Mouse (Mus musculus) monocyte, adult 5-6 weeks (primary cell): ENCODE data around the gene R3hdm2. TPM values are rescaled to one million over a fixed set of nuclear protein-coding genes. Genes with fewer than 3 reads are reported as not detected.
A peak's percentile ranks its signal among the peaks of the same experiment; 100 is the strongest.

Experiments
- ATAC-seq: fragments of 153-309, 156-312 bp; replicated peaks from 2 replicates; pipeline ENCODE4 v1.8.0; 2017; ENCODE audit warnings: mild to moderate bottlenecking; ENCODE audit not compliant: low TSS enrichment, insufficient number of reproducible peaks, severe bottlenecking, poor library complexity, low FRiP score
- total RNA-seq: library from RNA; stranded (forward); fragments of 200-1000, 200-491, 200-594 nt; gene quantifications from 3 replicates; pipeline ENCODE4 v1.2.3, GENCODE M21; 2017

Gene R3hdm2
- total RNA-seq, 1 experiment from 2014 or later: 32.1 TPM

- no peak for ATAC-seq
Observed at GRCm38 (mm10) chr10:127351719-127352118, 28.4 kb upstream of the R3hdm2 start.

DNA sequence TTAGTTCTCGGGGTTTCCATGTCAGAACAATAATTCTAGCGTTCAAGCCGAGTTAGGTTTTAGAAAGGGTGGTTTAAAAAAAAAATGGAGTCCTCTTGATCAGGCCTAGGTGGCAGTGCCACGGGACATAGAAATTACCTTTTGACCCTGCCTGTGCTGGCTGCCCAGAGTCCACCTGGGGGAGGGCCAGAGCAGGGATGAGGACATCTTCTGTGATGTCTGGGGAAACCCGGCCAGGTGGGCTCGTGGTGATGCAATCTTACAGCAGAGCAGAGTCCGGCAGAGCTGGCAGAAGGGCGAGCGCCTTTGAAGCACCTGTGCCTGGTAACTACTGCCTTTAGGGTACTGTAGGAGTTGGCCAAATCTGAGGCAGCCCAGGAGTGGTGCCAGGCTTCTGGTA, 27.9 kb upstream of the R3hdm2 start:
- no peak for ATAC-seq

DNA sequence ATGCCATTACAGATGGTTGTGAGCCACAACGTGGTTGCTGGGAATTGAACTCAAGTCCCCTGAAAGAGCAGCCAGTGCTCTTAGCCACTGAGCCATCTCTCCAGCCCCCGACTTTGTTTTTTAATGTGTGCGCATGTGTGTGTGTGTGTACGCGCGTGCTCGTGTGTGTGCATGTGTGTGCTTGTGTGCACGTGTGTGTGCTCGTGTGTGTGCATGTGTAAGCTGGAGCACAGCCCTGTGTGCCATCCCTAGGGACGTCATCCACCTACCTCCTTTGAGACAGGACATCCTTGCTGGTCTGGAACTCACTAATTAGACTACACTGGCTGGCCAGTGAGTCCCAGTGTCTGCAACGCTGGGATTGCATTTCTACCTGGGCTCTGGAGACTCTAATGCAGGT, 27.4 kb upstream of the R3hdm2 start:
- no peak for ATAC-seq

GRCm38 (mm10) chr10:127353909-127354895, 25.9 kb upstream of the R3hdm2 start, which contains the start of gene Inhbe:
Gene Inhbe, minus strand, starts transcription at chr10:127354411.
- ATAC-seq: 0 out of 2 replicates have a peak, but pooled peaks have one; percentile 13

DNA sequence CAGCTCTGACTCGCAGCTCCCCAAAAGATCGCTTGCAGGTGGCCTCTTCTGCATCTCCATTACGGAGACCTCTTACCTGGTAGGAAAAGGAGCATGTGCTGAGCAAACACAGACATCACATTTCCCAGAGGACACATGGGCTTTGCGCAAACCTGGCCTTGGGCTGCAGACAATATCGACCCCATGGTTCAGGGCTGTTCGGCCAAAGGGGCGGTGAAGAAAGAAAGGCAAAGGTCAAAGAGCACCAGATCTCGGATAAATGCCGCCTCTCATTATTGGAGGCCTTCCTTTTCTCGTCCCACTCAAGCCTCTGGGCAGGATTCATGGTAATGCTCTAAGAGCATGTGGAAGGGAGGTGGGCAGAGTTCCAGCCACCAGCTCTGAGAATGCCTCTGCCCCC, 24.8 kb upstream of the R3hdm2 start:
- no peak for ATAC-seq

DNA sequence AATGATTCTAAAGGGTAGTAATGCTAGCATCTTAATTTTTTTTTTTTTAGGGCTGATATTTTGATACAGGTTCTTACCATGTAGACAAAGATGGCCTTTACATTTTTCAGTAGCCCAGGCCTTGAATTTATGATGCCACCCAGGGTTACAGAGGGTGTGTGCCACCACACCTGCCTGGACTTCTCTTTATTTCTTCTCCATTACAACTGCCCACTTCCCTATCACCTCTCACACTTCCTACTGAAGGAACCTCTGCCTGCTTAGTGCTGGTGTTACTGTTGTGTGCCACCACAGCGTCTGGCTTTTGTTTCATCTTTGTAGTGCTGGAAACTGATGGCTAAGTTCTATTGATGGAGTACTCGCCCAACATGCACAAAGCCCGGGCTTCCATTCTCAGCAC, 19.4 kb upstream of the R3hdm2 start:
- peak; percentile 67; the same call in 1 of the 2 replicates for ATAC-seq

DNA sequence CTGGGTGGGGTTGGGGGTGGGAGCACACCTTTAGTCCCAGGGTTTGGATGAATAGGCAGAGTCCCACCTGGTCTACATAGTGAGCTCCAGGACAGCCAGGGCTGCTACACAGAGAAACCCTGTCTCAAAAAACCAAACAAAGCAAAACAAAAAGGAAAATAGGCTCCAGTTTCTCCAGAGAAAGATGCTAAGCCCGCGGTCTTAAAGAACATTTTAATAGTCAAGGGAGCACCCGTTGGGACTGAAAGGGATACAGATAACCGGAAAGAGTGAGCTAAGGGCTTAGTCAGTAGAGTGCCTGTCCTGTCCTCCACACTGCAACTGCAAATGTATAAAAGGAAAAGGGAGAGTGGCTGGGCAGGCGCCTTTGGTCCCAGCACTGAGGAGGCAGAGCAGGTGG, 13.0 kb upstream of the R3hdm2 start:
- ATAC-seq: no peak

GRCm38 (mm10) chr10:127368273-127368672, 11.9 kb upstream of the R3hdm2 start:
- ATAC-seq: no peak

DNA sequence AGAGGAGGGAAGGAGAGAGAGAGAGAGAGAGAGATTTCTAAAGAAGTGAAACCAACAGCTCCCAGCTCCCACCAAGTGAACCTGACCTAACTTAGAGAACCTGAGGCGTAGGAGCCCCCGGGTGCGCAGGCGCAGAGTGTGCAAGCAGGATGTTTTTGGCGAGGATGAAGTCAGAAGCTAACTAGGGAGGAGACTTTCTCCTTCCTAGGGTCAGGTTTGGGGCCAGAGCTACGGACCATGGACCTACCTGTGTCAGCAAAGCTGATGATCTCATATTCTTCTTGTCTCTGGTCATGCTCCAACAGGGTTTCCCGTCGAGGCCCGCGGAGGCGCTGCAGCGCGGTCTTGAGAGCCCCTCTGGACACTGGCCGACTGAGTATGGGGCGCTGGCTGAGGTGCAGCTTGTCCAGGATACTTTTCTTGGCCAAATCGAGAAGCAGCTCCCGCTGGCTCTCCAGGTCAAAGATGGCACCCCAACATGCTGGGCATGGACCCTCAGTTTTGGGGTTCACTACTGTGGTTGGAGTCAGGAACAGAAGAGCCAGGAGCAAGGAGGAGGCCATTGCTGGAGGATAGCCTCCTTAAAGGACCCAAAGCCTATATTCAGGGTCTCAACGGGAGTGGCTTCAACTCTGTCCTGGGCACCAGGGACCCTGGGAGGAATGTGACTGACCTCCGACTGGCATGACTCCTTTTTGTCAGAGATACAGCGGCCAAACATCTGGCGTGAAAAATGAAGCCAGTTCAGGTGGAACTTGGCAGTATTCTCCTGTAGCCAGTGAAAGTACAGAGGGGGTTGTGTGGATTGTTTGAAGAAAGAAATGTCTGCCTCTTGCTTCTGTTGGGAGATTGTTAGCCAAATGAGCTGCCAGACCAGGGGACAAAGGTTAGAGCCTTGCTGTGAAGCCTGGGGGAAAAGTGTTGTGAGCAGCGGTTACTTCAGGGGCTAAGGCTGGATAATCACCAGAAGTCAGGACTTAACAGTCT, 10.0 kb upstream of the R3hdm2 start, which contains the start of gene Inhbc:
Gene Inhbc, minus strand, starts transcription at position 598 of the 987 bp plus-strand sequence.
- no peak for ATAC-seq

DNA sequence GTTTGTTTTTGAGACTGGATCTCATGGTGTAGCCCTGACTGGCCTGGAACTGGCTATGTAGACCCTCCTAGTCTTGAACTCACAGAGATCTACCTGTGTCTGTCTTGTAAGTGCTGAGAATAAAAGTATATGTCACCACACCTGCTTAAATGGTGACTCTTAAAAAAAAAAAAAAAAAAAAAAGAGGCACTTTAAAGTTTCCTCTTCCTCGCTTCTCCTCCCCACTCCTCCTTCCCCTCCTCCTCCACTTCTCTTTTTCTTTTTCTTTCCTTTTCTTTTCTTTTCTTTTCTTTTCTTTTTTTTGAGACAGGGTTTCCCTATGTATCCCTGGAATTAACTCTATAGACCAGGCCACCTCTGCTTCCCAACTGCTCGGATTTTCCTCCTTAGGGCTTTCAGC, 9.1 kb upstream of the R3hdm2 start:
- no peak for ATAC-seq

- no peak for ATAC-seq
Observed at GRCm38 (mm10) chr10:127377700-127378099, 2.4 kb upstream of the R3hdm2 start.

DNA sequence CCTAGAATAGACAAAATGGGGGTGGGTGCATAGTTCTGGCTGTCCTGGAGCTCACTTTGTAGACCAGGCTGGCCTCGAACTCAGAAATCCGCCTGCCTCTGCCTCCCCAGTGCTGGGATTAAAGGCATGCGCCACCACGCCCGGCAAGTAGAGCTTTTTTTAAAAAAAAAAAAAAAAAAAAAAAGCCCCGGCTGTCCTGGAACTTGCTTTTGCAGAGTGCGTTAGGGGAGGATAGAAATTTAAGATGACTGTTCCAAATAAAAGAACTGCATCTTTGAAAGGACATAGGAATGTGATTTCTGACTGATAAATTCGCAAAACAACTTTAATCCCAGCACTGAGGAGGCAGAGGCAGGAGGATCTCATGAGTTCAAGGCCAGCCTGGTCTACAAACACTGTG, 473 bp upstream of the R3hdm2 start:
- no peak for ATAC-seq

GRCm38 (mm10) chr10:127380767-127381742, 928 bp downstream of the R3hdm2 start:
- ATAC-seq: 0 out of 2 replicates have a peak, but pooled peaks have one; percentile 48

- no peak for ATAC-seq
Observed at GRCm38 (mm10) chr10:127381743-127382134, 1.6 kb downstream of the R3hdm2 start.

DNA sequence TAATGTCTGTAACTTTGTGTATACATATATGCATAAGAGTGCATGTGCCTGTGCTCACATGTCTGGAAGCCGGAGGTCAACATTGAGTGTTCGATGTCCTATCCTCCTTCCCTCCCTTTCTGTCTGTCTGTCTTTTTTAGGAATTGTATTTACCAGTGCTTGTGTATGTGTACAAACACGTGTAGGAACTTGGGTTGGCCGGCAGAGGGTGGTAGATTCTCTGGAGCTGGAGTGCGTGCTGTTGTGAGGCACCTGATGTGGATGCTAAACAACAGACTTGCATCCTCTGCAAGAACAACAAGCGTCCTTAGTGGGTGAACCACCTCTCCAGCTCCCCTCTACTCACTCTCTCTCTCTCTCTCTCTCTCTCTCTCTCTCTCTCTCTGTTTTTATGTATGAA, 11.6 kb downstream of the R3hdm2 start:
- no peak for ATAC-seq

DNA sequence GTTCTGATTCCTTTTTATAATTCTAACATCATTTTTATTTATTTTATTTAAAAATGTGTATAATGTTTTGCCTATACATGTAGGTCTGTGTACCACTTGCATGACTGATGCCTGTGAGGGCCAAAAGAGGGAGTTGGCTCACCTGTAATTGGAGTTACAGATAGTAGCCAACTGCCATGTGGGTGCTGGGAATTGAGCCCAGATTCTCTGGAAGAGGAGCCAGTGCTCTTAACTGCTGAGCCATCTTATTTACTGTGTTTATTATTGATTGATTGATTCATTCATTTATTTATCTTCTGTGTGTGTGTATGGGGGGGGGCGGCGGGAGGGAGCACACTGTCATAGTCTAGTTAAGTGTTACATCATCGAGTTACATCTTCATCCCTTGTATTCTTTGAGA, 24.6 kb downstream of the R3hdm2 start:
- ATAC-seq: no peak

DNA sequence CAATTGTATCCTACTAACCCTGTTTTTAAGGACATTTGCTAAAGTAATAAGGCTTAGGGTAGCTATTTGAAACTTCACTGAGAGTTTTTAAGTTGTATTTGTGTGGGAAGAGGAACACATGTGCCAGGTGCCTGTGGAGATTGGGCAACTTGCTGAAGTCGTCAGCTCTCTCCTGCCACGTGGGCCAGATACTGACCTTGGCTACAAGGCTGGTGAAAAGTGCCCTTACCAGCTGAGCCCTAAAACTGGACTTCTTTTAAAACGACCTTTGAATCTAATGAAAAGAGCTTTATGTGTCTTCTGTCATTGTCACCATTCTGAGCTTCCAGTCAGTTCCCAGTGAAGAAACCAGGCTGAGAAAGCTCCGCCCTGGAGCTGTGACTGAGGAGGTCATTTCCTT, 27.3 kb downstream of the R3hdm2 start:
- no peak for ATAC-seq

DNA sequence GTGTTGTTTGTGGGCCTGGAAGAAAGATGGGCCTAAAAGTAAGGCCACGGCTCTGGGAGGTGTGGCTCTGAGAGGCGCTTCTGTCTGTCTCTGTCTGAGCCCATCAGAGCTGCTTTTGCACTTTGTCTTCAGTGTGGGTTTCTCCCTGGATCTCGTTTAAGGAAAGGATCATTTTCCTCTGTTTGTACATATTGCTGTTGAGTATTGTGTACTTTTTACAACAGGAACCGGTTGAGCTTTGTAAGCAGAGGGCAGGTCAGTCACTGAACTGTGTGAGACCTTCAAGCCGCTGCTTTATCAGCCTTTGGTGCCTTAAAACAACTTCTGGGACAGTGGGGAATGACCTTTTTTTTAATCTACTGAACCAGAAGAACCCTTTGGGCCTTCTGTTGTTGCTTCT, 32.0 kb downstream of the R3hdm2 start:
- ATAC-seq: no peak
